Mouse (Mus musculus) lung, postnatal 0 days (tissue): ENCODE data around the gene Dnajc6.

ENCODE experiments used
- CTCF ChIP-seq: IDR thresholded peaks from 2 replicates; pipeline ENCODE4 v1.5.1; 2016; ENCODE audit warnings: antibody characterized with exemption, mild to moderate bottlenecking
- EP300 ChIP-seq: IDR thresholded peaks from 2 replicates; pipeline ENCODE4 v1.6.1; 2016; ENCODE audit warnings: antibody characterized with exemption, mild to moderate bottlenecking, control low read depth

- TF ChIP-seq CTCF (no peak), EP300 (no peak)
These were observed 186.6 kb downstream of the Dnajc6 start for GRCm38 (mm10) chr4:101683086-101683485.
